7 mouse cellular contexts compared by ENCODE assay signal in the genomic region with DNA sequence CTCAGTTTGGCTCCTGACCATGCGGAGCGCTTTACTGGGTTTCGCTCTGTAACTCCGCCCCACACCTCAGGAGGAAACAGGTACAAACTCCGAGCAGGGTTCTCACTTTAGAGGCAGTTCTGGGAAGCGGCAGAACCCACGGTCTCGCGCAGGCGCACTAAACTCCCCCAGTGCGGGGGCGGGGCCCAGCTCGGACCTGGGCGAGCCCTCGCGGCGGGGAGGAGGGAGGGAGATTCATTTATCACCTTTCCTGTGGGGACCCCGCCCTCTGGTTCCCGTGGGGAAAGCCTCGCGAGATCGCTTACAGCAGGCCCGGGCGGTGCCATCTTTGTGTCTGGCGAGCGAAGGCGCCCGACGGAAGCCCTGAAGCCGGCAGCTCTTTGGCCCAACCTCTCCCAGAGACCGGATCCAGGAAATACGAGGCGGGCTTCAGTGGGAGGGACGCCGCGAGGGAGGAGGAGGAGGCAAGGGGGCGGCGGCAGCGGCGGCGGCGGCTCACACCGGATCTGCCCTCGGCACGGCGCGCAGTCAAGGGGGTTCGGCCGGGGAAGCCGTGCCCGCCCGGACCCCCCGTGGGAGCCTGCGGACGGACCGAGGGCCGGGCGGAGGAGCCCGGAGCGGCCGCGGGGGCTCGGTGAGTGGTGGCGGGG. TPM values are rescaled to one million over a fixed set of nuclear protein-coding genes. Genes with fewer than 3 reads are reported as not detected.
DNase-seq lines count a peak whose midpoint lies in the region; ATAC-seq lines count a peak whose summit lies in the region.

A gene (plus strand): TSS at position 491 of the 650 bp plus-strand sequence.

- H3K4me1 ChIP-seq in embryonic facial prominence, embryonic 12.5 days: no peaks in the 10 kb centered on the region
- no peaks in the 10 kb centered on the region for H3K4me1 ChIP-seq in limb, embryonic 11.5 days (ENCODE audit: control insufficient read depth, insufficient read depth, low read length)
- H3K4me1 ChIP-seq in midbrain, embryonic 14.5 days (ENCODE audit: control insufficient read depth, insufficient read depth, low read length): peaks cover 4% of the 10 kb centered on the region; the same call in 1 of the 2 replicates

- ATAC-seq in embryonic facial prominence, embryonic 12.5 days (ENCODE audit: insufficient number of reproducible peaks, insufficient read depth, low FRiP score, low TSS enrichment): peak; percentile 98
- ATAC-seq in limb, embryonic 11.5 days (ENCODE audit: insufficient number of reproducible peaks, low FRiP score, low TSS enrichment, low read depth): peak; percentile 97
- ATAC-seq in midbrain, embryonic 14.5 days (ENCODE audit: low FRiP score, low TSS enrichment): peak; percentile 97

- no peaks in the 10 kb centered on the region for H3K9me3 ChIP-seq in embryonic facial prominence, embryonic 12.5 days
- no peaks in the 10 kb centered on the region for H3K9me3 ChIP-seq in limb, embryonic 11.5 days (ENCODE audit: control insufficient read depth, low read length)
- H3K9me3 ChIP-seq in midbrain, embryonic 14.5 days (ENCODE audit: control insufficient read depth, low read length): no peaks in the 10 kb centered on the region

- peak; percentile 93 for DNase-seq in adrenal gland, postnatal 25 days
- peak; percentile 100 for DNase-seq in heart, adult 11 months
- DNase-seq in kidney, adult 18-20 months: peak; percentile 96
- DNase-seq in limb, embryonic 11.5 days (ENCODE audit: low spot score): peak; percentile 93
- peak; percentile 95 for DNase-seq in midbrain, embryonic 14.5 days
- peak; percentile 93 for DNase-seq in spleen, adult 18-20 months

- H3K9ac ChIP-seq in embryonic facial prominence, embryonic 12.5 days: peak within 1 kb of the TSS; percentile 63
- peak within 1 kb of the TSS; percentile 66 for H3K9ac ChIP-seq in limb, embryonic 11.5 days (ENCODE audit: low read length)
- peak within 1 kb of the TSS; percentile 81 for H3K9ac ChIP-seq in midbrain, embryonic 14.5 days (replicated peaks; ENCODE audit: low read length)

- H3K4me2 ChIP-seq in embryonic facial prominence, embryonic 12.5 days (replicated peaks): peak within 1 kb of the TSS; percentile 48
- peak within 1 kb of the TSS; percentile 46 for H3K4me2 ChIP-seq in limb, embryonic 11.5 days (ENCODE audit: low read depth, severe bottlenecking)
- peak within 1 kb of the TSS; percentile 58 for H3K4me2 ChIP-seq in midbrain, embryonic 14.5 days (ENCODE audit: low read length)

- H3K36me3 ChIP-seq in embryonic facial prominence, embryonic 12.5 days: no peaks in the 10 kb centered on the region
- H3K36me3 ChIP-seq in limb, embryonic 11.5 days (ENCODE audit: control insufficient read depth, insufficient read depth, low read length): no peaks in the 10 kb centered on the region
- no peaks in the 10 kb centered on the region for H3K36me3 ChIP-seq in midbrain, embryonic 14.5 days (ENCODE audit: control insufficient read depth, insufficient read depth, low read length)

- 0 out of 2 replicates have a peak within 1 kb of the TSS, but pooled peaks have one; percentile 41 for H3K27ac ChIP-seq in embryonic facial prominence, embryonic 12.5 days
- no peak within 1 kb of the TSS for H3K27ac ChIP-seq in limb, embryonic 11.5 days (replicated peaks; ENCODE audit: low read depth, low read length)
- peak within 1 kb of the TSS; percentile 68 for H3K27ac ChIP-seq in midbrain, embryonic 14.5 days (replicated peaks; ENCODE audit: low read depth, low read length)

- 28% methylated on average over 64 of the region's 64 CpGs for WGBS in embryonic facial prominence, embryonic 12.5 days
- WGBS in limb, embryonic 11.5 days: 15% methylated on average over 20 of the region's 64 CpGs
- 23% methylated on average over 57 of the region's 64 CpGs for WGBS in midbrain, embryonic 14.5 days

- peak within 1 kb of the TSS; percentile 57 for H3K4me3 ChIP-seq in embryonic facial prominence, embryonic 12.5 days
- peak within 1 kb of the TSS; percentile 57 for H3K4me3 ChIP-seq in limb, embryonic 11.5 days (ENCODE audit: low read depth, low read length)
- peak within 1 kb of the TSS; percentile 60 for H3K4me3 ChIP-seq in midbrain, embryonic 14.5 days (replicated peaks; ENCODE audit: low read depth, low read length)

- no peaks in the 10 kb centered on the region for H3K27me3 ChIP-seq in embryonic facial prominence, embryonic 12.5 days
- no peaks in the 10 kb centered on the region for H3K27me3 ChIP-seq in limb, embryonic 11.5 days (ENCODE audit: control insufficient read depth, insufficient read depth, low read length)
- H3K27me3 ChIP-seq in midbrain, embryonic 14.5 days (ENCODE audit: control insufficient read depth, insufficient read depth, low read length): no peaks in the 10 kb centered on the region

RNA-seq across cellular contexts. Expression of the gene that starts here (rescaled TPM):
- 7.7 and 8.8 TPM in 2 replicates for total RNA-seq in adrenal gland, postnatal 25 days (2021)
- polyA plus RNA-seq in embryonic facial prominence, embryonic 12.5 days (2016; fragmentation: Nextera tagmentation; extraction: Ambion mirVana): 4.2 and 4.4 TPM in 2 replicates
- polyA plus RNA-seq in limb, embryonic 11.5 days (2014; fragmentation: Nextera tagmentation; extraction: Ambion mirVana): 3.9 and 4.2 TPM in 2 replicates
- 9.2 and 10.5 TPM in 2 replicates for polyA plus RNA-seq in midbrain, embryonic 14.5 days (2014; fragmentation: Nextera tagmentation; extraction: Ambion mirVana)
